Mouse (Mus musculus): ENCODE results near the gene Gale. TPM values are rescaled to one million over a fixed set of nuclear protein-coding genes. Genes with fewer than 3 reads are reported as not detected.
"Not testable (repeated sequence)": the region's sequence is repeated elsewhere in the genome, so short reads cannot be mapped to it uniquely, and the experiment has no call there.

The Gale gene
- polyA plus RNA-seq, 1 experiment: 9.4 TPM

DNA sequence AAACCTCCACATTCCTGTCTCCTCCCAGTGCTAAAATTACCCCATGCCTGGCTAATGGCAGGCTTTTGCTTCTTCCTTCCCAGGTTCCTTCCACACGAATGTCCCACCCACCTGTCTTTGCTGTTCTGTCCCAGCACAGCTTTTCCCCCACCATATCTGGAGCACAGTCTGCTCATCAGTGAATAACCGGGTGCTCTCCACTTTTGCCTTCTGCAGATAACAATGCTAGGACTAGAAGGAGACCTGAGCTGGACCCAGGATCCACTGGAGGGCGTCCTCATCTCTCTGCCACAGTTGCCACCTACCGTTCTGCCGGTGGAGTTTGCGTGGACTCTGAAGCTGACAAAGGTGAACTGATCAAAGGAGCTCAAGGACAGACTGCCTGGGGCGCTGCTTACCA is 24.7 kb upstream of the Gale start:
- TF ChIP-seq CTCF (IDR thresholded peaks at IDR 0.05; ENCODE audit: low read depth, low read length) (peak; percentile 13), EP300 (IDR thresholded peaks at IDR 0.05; ENCODE audit: insufficient read depth, low read depth, low read length) (no peak)
- Histone ChIP-seq H3K4me1 (ENCODE audit: control insufficient read depth, insufficient read depth, low read length) (peaks cover 2% of the 10 kb centered on the region), H3K4me3 (ENCODE audit: low read depth, low read length) (no peak overlapping the region), H3K36me3 (ENCODE audit: control insufficient read depth, insufficient read depth, low read length, poor library complexity, severe bottlenecking) (no peaks in the 10 kb centered on the region), H3K27ac (ENCODE audit: insufficient read depth, low read length) (no peak overlapping the region), H3K9ac (ENCODE audit: low read depth, poor library complexity, severe bottlenecking) (no peak overlapping the region), H3K9me3 (replicated peaks; ENCODE audit: control insufficient read depth, insufficient read depth, low read length, poor library complexity, severe bottlenecking) (no peaks in the 10 kb centered on the region), H3K27me3 (ENCODE audit: control insufficient read depth, insufficient read depth, low read length, poor library complexity, severe bottlenecking) (no peaks in the 10 kb centered on the region)

DNA sequence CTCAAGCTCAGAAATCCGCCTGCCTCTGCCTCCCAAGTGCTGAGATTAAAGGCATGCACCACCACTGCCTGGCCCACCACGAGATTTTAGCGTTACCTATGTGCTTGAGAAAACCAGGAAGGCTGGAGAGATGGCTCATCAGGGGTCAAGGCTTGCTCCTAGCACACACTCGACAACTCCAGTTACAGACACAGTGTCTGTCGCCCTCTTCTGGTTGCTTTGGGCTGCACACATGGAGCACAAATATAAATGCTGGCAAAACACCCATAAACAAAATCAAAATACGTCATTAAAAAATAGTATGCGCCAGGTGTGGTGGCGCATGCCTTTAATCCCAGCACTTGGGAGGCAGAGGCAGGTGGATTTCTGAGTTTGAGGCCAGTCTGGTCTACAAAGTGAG is 22.5 kb upstream of the Gale start:
- H3K9me3 ChIP-seq (replicated peaks; ENCODE audit: control insufficient read depth, insufficient read depth, low read length, poor library complexity, severe bottlenecking); H3K36me3 ChIP-seq (ENCODE audit: control insufficient read depth, insufficient read depth, low read length, poor library complexity, severe bottlenecking); H3K27me3 ChIP-seq (ENCODE audit: control insufficient read depth, insufficient read depth, low read length, poor library complexity, severe bottlenecking); H3K4me1 ChIP-seq (ENCODE audit: control insufficient read depth, insufficient read depth, low read length); H3K9ac ChIP-seq (ENCODE audit: low read depth, poor library complexity, severe bottlenecking); H3K4me3 ChIP-seq (ENCODE audit: low read depth, low read length); H3K27ac ChIP-seq (ENCODE audit: insufficient read depth, low read length): not testable (repeated sequence)
- peak; percentile 85 for TF ChIP-seq CTCF (IDR thresholded peaks at IDR 0.05; ENCODE audit: low read depth, low read length)

DNA sequence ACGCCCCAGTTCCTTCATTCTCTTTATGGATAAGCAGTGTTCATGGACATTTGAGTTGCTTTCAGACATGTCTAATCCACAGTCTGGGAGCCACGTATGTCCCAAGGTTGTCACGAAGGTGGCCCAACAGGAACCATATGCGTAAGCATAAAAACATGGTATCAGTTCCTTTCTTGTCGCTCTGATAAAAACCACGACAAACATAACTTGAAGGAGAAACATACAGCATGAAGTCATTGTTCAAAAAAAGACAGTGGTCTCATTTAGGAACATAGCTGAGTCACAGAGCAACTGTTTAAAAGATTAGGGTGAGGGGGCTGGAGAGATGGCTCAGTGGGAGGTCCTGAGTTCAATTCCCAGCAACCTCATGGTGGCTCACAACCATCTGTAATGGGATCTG is 21.3 kb upstream of the Gale start:
- H3K36me3 ChIP-seq (ENCODE audit: control insufficient read depth, insufficient read depth, low read length, poor library complexity, severe bottlenecking): no peaks in the 10 kb centered on the region
- no peak overlapping the region for H3K9ac ChIP-seq (ENCODE audit: low read depth, poor library complexity, severe bottlenecking)
- H3K27ac ChIP-seq (ENCODE audit: insufficient read depth, low read length): no peak overlapping the region
- TF ChIP-seq EP300 (IDR thresholded peaks at IDR 0.05; ENCODE audit: insufficient read depth, low read depth, low read length) (no peak), POLR2A (IDR thresholded peaks at IDR 0.05; ENCODE audit: insufficient read depth, low read length) (no peak), CTCF (IDR thresholded peaks at IDR 0.05; ENCODE audit: low read depth, low read length) (no peak)
- H3K9me3 ChIP-seq (replicated peaks; ENCODE audit: control insufficient read depth, insufficient read depth, low read length, poor library complexity, severe bottlenecking): no peaks in the 10 kb centered on the region
- no peaks in the 10 kb centered on the region for H3K27me3 ChIP-seq (ENCODE audit: control insufficient read depth, insufficient read depth, low read length, poor library complexity, severe bottlenecking)
- peaks cover 3% of the 10 kb centered on the region for H3K4me1 ChIP-seq (ENCODE audit: control insufficient read depth, insufficient read depth, low read length)
- H3K4me3 ChIP-seq (ENCODE audit: low read depth, low read length): no peak overlapping the region

DNA sequence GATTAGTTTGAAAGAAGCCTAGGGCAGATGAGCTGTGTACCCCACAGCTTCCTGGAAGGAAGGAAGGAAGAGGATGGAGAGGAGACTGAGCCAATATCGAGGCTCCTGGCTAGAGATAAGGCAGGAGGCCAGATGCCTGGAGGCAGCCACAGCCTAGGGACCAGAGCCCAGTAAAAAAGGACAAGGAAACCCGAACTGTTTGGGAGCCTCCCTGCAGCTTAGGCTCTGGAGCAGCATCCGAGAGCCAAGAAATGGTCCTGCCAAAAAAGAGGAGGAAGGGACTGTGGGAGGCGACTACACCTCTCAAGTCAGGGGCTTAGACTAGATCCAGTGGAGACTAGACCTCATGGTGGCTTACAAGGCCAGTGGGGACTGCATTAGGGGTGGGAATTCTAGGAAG is 20.1 kb upstream of the Gale start:
- H3K4me1 ChIP-seq (ENCODE audit: control insufficient read depth, insufficient read depth, low read length): peaks cover 3% of the 10 kb centered on the region
- no peak overlapping the region for H3K9ac ChIP-seq (ENCODE audit: low read depth, poor library complexity, severe bottlenecking)
- no peak overlapping the region for H3K4me3 ChIP-seq (ENCODE audit: low read depth, low read length)
- H3K36me3 ChIP-seq (ENCODE audit: control insufficient read depth, insufficient read depth, low read length, poor library complexity, severe bottlenecking): no peaks in the 10 kb centered on the region
- TF ChIP-seq EP300 (IDR thresholded peaks at IDR 0.05; ENCODE audit: insufficient read depth, low read depth, low read length) (no peak), POLR2A (IDR thresholded peaks at IDR 0.05; ENCODE audit: insufficient read depth, low read length) (no peak)
- H3K27ac ChIP-seq (ENCODE audit: insufficient read depth, low read length): no peak overlapping the region
- H3K27me3 ChIP-seq (ENCODE audit: control insufficient read depth, insufficient read depth, low read length, poor library complexity, severe bottlenecking): no peaks in the 10 kb centered on the region
- H3K9me3 ChIP-seq (replicated peaks; ENCODE audit: control insufficient read depth, insufficient read depth, low read length, poor library complexity, severe bottlenecking): no peaks in the 10 kb centered on the region

DNA sequence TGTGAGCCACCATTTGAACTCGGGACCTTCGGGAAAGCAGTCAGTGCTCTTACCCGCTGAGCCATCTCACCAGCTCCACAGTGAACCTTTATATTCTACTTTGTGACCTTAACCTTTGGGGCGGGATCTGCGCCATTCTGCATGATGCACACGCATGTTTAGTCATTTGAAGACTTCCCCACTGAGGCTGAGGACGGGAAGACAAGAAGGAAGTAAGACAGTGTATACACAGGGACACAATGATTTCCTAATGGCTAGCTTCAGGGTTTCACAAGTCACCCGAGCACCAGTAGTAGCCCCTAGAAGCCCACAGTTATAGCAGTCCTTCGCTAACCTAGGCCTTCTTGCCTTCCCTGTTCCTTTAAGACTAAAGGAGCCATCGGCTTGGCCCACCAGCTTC is 17.8 kb upstream of the Gale start:
- peak overlapping the region; percentile 15; the same call in 1 of the 2 replicates for H3K9ac ChIP-seq (ENCODE audit: low read depth, poor library complexity, severe bottlenecking)
- TF ChIP-seq EP300 (IDR thresholded peaks at IDR 0.05; ENCODE audit: insufficient read depth, low read depth, low read length): no peak
- peak overlapping the region; percentile 6; the same call in 1 of the 2 replicates for H3K27ac ChIP-seq (ENCODE audit: insufficient read depth, low read length)

DNA sequence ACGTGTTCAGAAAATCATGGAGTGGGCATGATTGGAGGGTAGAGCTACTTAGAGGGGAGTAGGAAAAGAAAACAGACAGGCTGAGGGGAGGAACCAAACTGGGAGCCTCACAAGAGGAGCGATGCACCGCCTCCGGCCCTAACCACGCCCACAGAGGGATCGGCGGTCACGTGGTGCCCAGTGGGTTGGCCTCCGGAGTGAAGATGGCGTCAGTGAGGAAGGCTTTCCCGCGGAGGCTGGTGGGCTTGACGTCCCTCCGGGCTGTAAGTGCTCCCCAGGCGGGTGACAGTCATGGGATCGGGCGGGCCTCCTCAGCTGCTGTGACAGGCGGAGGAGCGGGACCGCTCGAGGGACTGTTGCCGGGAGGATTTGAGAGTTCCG is 17.3 kb upstream of the Gale start, which contains the start of gene Hmgcl:
Hmgcl (plus strand) TSS at position 171 of the 381 bp plus-strand sequence.
- peak; percentile 82 for TF ChIP-seq POLR2A (IDR thresholded peaks at IDR 0.05; ENCODE audit: insufficient read depth, low read length)
- 0 out of 2 replicates have a peak, but pooled peaks have one; percentile 17 for TF ChIP-seq EP300 (IDR thresholded peaks at IDR 0.05; ENCODE audit: insufficient read depth, low read depth, low read length)
- TF ChIP-seq CTCF (IDR thresholded peaks at IDR 0.05; ENCODE audit: low read depth, low read length): no peak
- Histone ChIP-seq H3K27ac (ENCODE audit: insufficient read depth, low read length) (peak within 1 kb of the TSS; percentile 6; the same call in 1 of the 2 replicates), H3K36me3 (ENCODE audit: control insufficient read depth, insufficient read depth, low read length, poor library complexity, severe bottlenecking) (no peaks in the 10 kb centered on the region), H3K9me3 (replicated peaks; ENCODE audit: control insufficient read depth, insufficient read depth, low read length, poor library complexity, severe bottlenecking) (no peaks in the 10 kb centered on the region), H3K9ac (ENCODE audit: low read depth, poor library complexity, severe bottlenecking) (peak within 1 kb of the TSS; percentile 67), H3K4me3 (ENCODE audit: low read depth, low read length) (peak within 1 kb of the TSS; percentile 59), H3K27me3 (ENCODE audit: control insufficient read depth, insufficient read depth, low read length, poor library complexity, severe bottlenecking) (no peaks in the 10 kb centered on the region), H3K4me1 (ENCODE audit: control insufficient read depth, insufficient read depth, low read length) (peaks cover 1% of the 10 kb centered on the region)

More for the DNA sequence above, 17.8 kb upstream of the Gale start:
- peak overlapping the region; percentile 29 for H3K4me3 ChIP-seq (ENCODE audit: low read depth, low read length)
- no peaks in the 10 kb centered on the region for H3K27me3 ChIP-seq (ENCODE audit: control insufficient read depth, insufficient read depth, low read length, poor library complexity, severe bottlenecking)
- H3K36me3 ChIP-seq (ENCODE audit: control insufficient read depth, insufficient read depth, low read length, poor library complexity, severe bottlenecking): no peaks in the 10 kb centered on the region
- H3K4me1 ChIP-seq (ENCODE audit: control insufficient read depth, insufficient read depth, low read length): peaks cover 1% of the 10 kb centered on the region
- H3K9me3 ChIP-seq (replicated peaks; ENCODE audit: control insufficient read depth, insufficient read depth, low read length, poor library complexity, severe bottlenecking): no peaks in the 10 kb centered on the region

All from ES-Bruce4 (cell line).